Mouse (Mus musculus) testis, adult 2 months (tissue): Measurements from ENCODE around the gene Pop5.

ENCODE experiments used
- CTCF ChIP-seq: fragments of 200-500 bp; IDR thresholded peaks from 2 replicates; pipeline ENCODE4 v1.5.1; 2012; ENCODE audit warnings: low read depth, mild to moderate bottlenecking, inconsistent platforms, low read length, moderate library complexity; ENCODE audit not compliant: control insufficient read depth, insufficient read depth, insufficient replicate concordance
- POLR2A ChIP-seq: fragments of 200-500 bp; IDR thresholded peaks from 2 replicates; pipeline ENCODE4 v1.6.1; 2012; ENCODE audit warnings: low read depth, mild to moderate bottlenecking, inconsistent platforms, low read length, moderate library complexity; ENCODE audit not compliant: control insufficient read depth

DNA sequence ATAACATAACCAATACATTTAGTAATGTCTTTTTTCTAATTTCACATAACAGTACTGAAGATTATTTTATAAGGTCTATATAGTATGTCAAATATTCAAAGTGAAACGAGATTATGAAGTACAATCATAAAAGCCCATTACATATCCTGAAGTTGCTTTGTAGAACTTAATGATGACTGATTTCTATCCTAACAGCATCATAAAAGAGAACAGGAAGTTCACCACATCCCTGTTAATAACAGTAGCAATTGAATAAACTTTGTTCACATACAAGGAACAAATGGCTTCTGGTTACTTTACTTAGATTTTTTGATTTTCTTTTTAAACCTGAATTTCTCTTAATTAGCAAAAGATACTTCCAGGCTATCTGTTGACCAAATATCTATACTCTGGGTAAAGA is 26.2 kb downstream of the Pop5 start:
- TF ChIP-seq POLR2A: no peak
- no peak for TF ChIP-seq CTCF
